Mouse (Mus musculus) lung, embryonic 16.5 days (tissue): ENCODE measurements around the gene Sptssb. TPM values are rescaled to one million over a fixed set of nuclear protein-coding genes. Genes with fewer than 3 reads are reported as not detected.

Experiments used
- ATAC-seq: fragments of 200-750 bp; cut with Nextera tagmentation; 2 replicates; pipeline ENCODE4 v1.8.0; 2017; ENCODE audit warnings: low read depth, mild to moderate bottlenecking, moderate library complexity
- H3K27ac ChIP-seq: fragments of 300-500 bp; sonication (generic); 2 replicates; pipeline ENCODE4 v1.5.1; 2014; ENCODE audit warnings: mild to moderate bottlenecking, control low read depth, low read length
- H3K27me3 ChIP-seq: fragments of 300-500 bp; sonication (generic); 2 replicates; pipeline ENCODE4 v1.6.1; 2014; ENCODE audit warnings: low read depth, low read length, mixed read lengths; ENCODE audit not compliant: control insufficient read depth, insufficient read depth
- H3K36me3 ChIP-seq: fragments of 300-500 bp; sonication (generic); 2 replicates; pipeline ENCODE4 v1.6.1; 2014; ENCODE audit warnings: low read length; ENCODE audit not compliant: control insufficient read depth, insufficient read depth
- H3K4me1 ChIP-seq: fragments of 300-500 bp; sonication (generic); replicated peaks from 2 replicates; pipeline ENCODE4 v1.6.1; 2014; ENCODE audit warnings: low read length, mixed read lengths; ENCODE audit not compliant: control insufficient read depth, insufficient read depth
- H3K4me2 ChIP-seq: fragments of 300-500 bp; sonication (generic); 2 replicates; pipeline ENCODE4 v1.6.1; 2014; ENCODE audit warnings: low read depth, low read length, control low read depth
- H3K4me3 ChIP-seq: fragments of 300-500 bp; sonication (generic); 2 replicates; pipeline ENCODE4 v1.5.1; 2014; ENCODE audit warnings: mild to moderate bottlenecking, low read length, control low read depth
- H3K9ac ChIP-seq: fragments of 300-500 bp; sonication (generic); 2 replicates; pipeline ENCODE4 v1.6.1; 2014; ENCODE audit warnings: low read length, control low read depth
- H3K9me3 ChIP-seq: fragments of 300-500 bp; sonication (generic); 2 replicates; pipeline ENCODE4 v1.6.1; 2016; ENCODE audit warnings: low read length; ENCODE audit not compliant: control insufficient read depth
- WGBS: fragments of 180-500 bp; shearing (Covaris S2); extraction: QIAGEN DNeasy Blood & Tissue Kit; methylation state at CpG from one replicate; pipeline ENCODE4 v1.1.7; 2014; 5-methylcytosine and 5-hydroxymethylcytosine counted together
- polyA plus RNA-seq: library from polyadenylated mRNA; unstranded; fragments of >200 nt; fragmentation: Nextera tagmentation; extraction: Ambion mirVana; gene quantifications from 2 replicates; pipeline ENCODE4 v1.2.1, GENCODE M21; 2015

Sptssb gene
- 5.1 and 6.6 TPM in 2 replicates for polyA plus RNA-seq

- Histone ChIP-seq H3K4me1 (peaks cover 8% of the 10 kb centered on the region), H3K9me3 (no peaks in the 10 kb centered on the region), H3K4me3 (peak within 1 kb of the TSS; percentile 51), H3K27ac (peak within 1 kb of the TSS; percentile 11), H3K4me2 (peak within 1 kb of the TSS; percentile 83), H3K9ac (peak within 1 kb of the TSS; percentile 34), H3K36me3 (no peaks in the 10 kb centered on the region), H3K27me3 (no peaks in the 10 kb centered on the region)
- peak; percentile 85 for ATAC-seq
- WGBS = under 1% methylated on average over 24 of the region's 24 CpGs
Measured at GRCm38 (mm10) chr3:69859858-69860588, at the start of gene Sptssb. Gene Sptssb, minus strand, starts transcription at chr3:69859940.

- Histone ChIP-seq H3K4me1 (peaks cover 4% of the 10 kb centered on the region; the same call in 1 of the 2 replicates), H3K9ac (no peak overlapping the region), H3K36me3 (no peaks in the 10 kb centered on the region), H3K27me3 (no peaks in the 10 kb centered on the region), H3K4me3 (no peak overlapping the region), H3K9me3 (no peaks in the 10 kb centered on the region), H3K4me2 (no peak overlapping the region), H3K27ac (no peak overlapping the region)
- 61% methylated on average over 4 of the region's 4 CpGs for WGBS
- no peak for ATAC-seq
Measured at GRCm38 (mm10) chr3:69908074-69908473, 48.3 kb upstream of the Sptssb start.

DNA sequence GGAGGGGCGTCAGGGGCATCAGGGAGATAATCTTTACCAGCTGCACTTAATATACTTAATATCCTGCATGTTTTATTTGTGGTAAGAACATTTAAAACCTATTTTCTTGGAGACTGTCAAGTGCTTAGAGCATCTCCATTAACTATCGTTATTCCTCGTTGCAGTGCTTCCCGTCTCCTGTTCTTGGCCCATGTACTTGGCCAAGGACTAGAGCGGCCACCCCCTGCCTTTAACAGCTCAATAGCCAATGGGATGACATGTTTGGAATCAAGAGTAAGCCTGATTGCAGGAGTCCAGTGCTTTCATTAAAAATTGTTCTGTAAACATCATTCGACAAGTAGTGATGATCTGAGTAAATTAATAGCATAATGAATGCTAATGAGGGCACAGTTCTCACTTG, 47.8 kb upstream of the Sptssb start:
- Histone ChIP-seq H3K27me3 (no peaks in the 10 kb centered on the region), H3K4me1 (peaks cover 3% of the 10 kb centered on the region; the same call in 1 of the 2 replicates), H3K9ac (no peak overlapping the region), H3K27ac (no peak overlapping the region), H3K36me3 (no peaks in the 10 kb centered on the region), H3K4me3 (no peak overlapping the region), H3K4me2 (no peak overlapping the region), H3K9me3 (no peaks in the 10 kb centered on the region)
- 46% methylated on average over 6 of the region's 6 CpGs for WGBS
- no peak for ATAC-seq

DNA sequence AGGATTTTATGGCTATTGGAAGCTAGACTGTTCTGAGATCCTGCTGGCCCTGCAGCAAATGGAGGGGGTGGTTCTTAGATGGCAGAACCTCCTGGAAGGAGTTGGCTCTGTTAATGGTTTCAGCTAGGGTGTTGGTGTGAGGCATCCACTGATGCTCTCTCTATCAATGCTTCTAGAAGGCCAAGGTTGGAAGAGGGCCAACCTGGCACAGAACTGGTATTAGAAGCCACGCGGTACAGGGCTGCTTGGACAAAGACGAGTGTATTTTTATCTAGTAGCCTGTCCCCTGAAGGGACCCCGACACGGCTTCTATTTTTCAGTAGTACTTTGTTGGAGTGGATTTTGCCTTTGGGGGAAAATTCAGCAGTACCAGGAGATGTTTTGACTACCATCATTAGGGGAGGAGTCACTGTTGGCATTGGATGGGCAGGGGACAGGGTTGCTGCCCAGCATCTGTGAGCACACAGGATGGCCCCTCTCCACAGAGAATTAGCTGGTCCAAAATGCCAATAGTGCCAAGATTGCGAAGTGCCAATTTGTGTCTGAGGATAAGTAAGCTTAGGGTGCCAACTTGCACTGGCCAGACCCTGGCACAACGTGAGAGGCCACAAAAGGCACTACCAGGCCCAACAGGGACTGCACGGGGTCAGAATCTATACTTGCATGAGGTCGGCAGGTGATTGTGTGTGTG, 43.2 kb upstream of the Sptssb start:
- Histone ChIP-seq H3K9ac (no peak overlapping the region), H3K4me2 (no peak overlapping the region), H3K27me3 (no peaks in the 10 kb centered on the region), H3K4me3 (no peak overlapping the region), H3K9me3 (no peaks in the 10 kb centered on the region), H3K36me3 (no peaks in the 10 kb centered on the region), H3K27ac (no peak overlapping the region), H3K4me1 (peaks cover 9% of the 10 kb centered on the region)
- WGBS = 68% methylated on average over 9 of the region's 9 CpGs
- no peak for ATAC-seq

DNA sequence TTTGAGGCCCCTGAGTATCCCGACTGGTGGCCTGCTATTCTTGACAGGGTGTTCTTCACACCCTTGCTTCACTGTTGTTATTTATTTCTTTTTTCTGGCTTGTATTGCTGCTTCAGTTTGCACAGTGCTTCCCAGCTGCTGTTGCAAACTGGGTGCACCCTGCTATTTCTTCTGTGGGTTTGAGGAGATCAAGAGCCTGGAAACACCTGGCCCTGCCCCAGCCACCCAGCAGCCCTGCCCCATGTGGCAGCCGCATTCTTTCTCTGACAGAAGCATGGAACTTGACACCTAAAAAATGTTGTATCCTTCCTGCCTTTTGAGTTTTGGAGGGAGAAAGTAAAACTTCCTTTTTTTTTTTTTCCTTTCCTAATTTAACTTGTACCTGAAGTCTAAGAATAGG, 42.6 kb upstream of the Sptssb start:
- Histone ChIP-seq H3K4me1 (peaks cover 9% of the 10 kb centered on the region), H3K27me3 (no peaks in the 10 kb centered on the region), H3K4me2 (no peak overlapping the region), H3K9me3 (no peaks in the 10 kb centered on the region), H3K9ac (no peak overlapping the region), H3K27ac (no peak overlapping the region), H3K4me3 (no peak overlapping the region), H3K36me3 (no peaks in the 10 kb centered on the region)
- WGBS = 18% methylated on average over 2 of the region's 2 CpGs
- no peak for ATAC-seq

- Histone ChIP-seq H3K4me2 (no peak overlapping the region), H3K36me3 (no peaks in the 10 kb centered on the region), H3K9ac (no peak overlapping the region), H3K9me3 (no peaks in the 10 kb centered on the region), H3K4me1 (peaks cover 9% of the 10 kb centered on the region), H3K27ac (no peak overlapping the region), H3K4me3 (no peak overlapping the region), H3K27me3 (no peaks in the 10 kb centered on the region)
- no peak for ATAC-seq
Measured at GRCm38 (mm10) chr3:69901874-69902381, 42.2 kb upstream of the Sptssb start.

DNA sequence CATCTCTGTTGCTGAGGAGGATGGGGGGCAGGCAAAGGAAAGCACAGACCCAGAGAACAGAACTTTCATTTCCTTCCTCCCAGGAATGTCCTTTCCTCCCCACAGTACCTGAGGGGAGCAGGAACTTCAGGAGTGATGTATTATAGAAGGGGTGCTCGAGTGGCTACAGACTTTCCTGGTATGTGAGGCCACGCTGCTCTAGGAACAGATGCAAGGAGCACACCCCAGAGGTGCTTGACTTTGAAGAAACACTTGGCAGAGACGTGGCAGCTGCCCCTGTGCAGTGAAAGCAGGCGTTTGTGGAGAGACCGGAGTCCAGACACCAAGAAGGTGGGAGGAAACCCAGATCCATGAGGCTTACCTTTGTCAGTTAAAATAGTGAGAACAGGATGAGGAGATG, 40.6 kb upstream of the Sptssb start:
- 29% methylated on average over 5 of the region's 5 CpGs for WGBS
- no peaks in the 10 kb centered on the region for H3K9me3 ChIP-seq
- peaks cover 9% of the 10 kb centered on the region for H3K4me1 ChIP-seq
- no peak overlapping the region for H3K4me2 ChIP-seq
- no peaks in the 10 kb centered on the region for H3K27me3 ChIP-seq
- ATAC-seq = peak; percentile 80
- H3K36me3 ChIP-seq = no peaks in the 10 kb centered on the region
- H3K4me3 ChIP-seq = no peak overlapping the region
- no peak overlapping the region for H3K27ac ChIP-seq
- no peak overlapping the region for H3K9ac ChIP-seq

GRCm38 (mm10) chr3:69897917-69898594, 38.3 kb upstream of the Sptssb start:
- Histone ChIP-seq H3K4me2 (no peak overlapping the region), H3K27ac (no peak overlapping the region), H3K27me3 (no peaks in the 10 kb centered on the region), H3K4me1 (peaks cover 9% of the 10 kb centered on the region), H3K9ac (no peak overlapping the region), H3K9me3 (no peaks in the 10 kb centered on the region), H3K4me3 (no peak overlapping the region), H3K36me3 (no peaks in the 10 kb centered on the region)
- 65% methylated on average over 7 of the region's 8 CpGs for WGBS
- no peak for ATAC-seq

DNA sequence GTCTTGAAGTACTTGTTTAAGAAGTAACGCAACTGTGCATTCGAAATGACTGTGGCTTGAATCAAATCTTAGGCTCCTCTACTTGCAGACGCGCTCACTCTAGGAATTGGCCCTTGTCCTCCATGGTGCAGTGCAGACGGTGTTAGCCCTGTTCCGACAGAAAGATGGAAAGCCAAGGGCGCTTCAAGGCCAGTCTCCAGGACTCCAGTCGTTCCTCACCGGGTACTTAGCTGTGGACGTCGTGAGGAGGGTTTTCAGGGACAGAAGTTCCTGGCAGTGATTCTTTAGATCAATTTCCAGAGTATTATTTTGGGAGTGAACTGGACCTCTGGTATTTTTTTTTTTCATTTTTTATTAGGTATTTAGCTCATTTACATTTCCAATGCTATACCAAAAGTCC, 35.8 kb upstream of the Sptssb start:
- H3K9ac ChIP-seq = no peak overlapping the region
- no peak overlapping the region for H3K4me2 ChIP-seq
- no peaks in the 10 kb centered on the region for H3K27me3 ChIP-seq
- no peak overlapping the region for H3K4me3 ChIP-seq
- WGBS = 85% methylated on average over 11 of the region's 11 CpGs
- no peaks in the 10 kb centered on the region for H3K36me3 ChIP-seq
- no peak for ATAC-seq
- H3K9me3 ChIP-seq = no peaks in the 10 kb centered on the region
- H3K4me1 ChIP-seq = peaks cover 2% of the 10 kb centered on the region; the same call in 1 of the 2 replicates
- H3K27ac ChIP-seq = no peak overlapping the region
